Mouse (Mus musculus) myocyte (in vitro differentiated cells): ENCODE data around the gene Pld5.

Source experiments
- CEBPB ChIP-seq: IDR thresholded peaks from 2 replicates; pipeline ENCODE4 v1.6.1; 2011; ENCODE audit warnings: mild to moderate bottlenecking, moderate library complexity; ENCODE audit not compliant: poor library complexity, insufficient read depth, severe bottlenecking
- MAX ChIP-seq: IDR thresholded peaks from one replicate; pipeline ENCODE4 v1.6.1; 2011; ENCODE audit warnings: low read depth, mild to moderate bottlenecking, control low read depth
- MYOD1 ChIP-seq, 3 experiments: IDR thresholded peaks; one replicate each; pipeline ENCODE4 v1.6.1; 2011; ENCODE audit warnings: control low read depth in 2 of 3, low read depth in 2 of 3, mild to moderate bottlenecking in 2 of 3, moderate library complexity in 1 of 3; ENCODE audit not compliant: insufficient read length in 2 of 3, control insufficient read depth in 1 of 3
- MYOG ChIP-seq, 3 experiments: IDR thresholded peaks; one replicate each; pipeline ENCODE4 v1.6.1; 2011; ENCODE audit warnings: control low read depth in 2 of 3, low read depth in 2 of 3, mild to moderate bottlenecking in 2 of 3; ENCODE audit not compliant: insufficient read length in 2 of 3, control insufficient read depth in 1 of 3, insufficient read depth in 1 of 3
- POLR2A ChIP-seq: IDR thresholded peaks from one replicate; pipeline ENCODE4 v1.6.1; 2011; ENCODE audit warnings: low read depth, mild to moderate bottlenecking, control low read depth, moderate library complexity; ENCODE audit not compliant: insufficient read length
- POLR2AphosphoS2 ChIP-seq: IDR thresholded peaks from one replicate; pipeline ENCODE4 v1.6.1; 2011; ENCODE audit warnings: low read depth, control low read depth; ENCODE audit not compliant: insufficient read length
- TCF12 ChIP-seq: IDR thresholded peaks from one replicate; pipeline ENCODE4 v1.6.1; 2011; ENCODE audit warnings: mild to moderate bottlenecking, control low read depth; ENCODE audit not compliant: poor library complexity, insufficient read depth, severe bottlenecking

DNA sequence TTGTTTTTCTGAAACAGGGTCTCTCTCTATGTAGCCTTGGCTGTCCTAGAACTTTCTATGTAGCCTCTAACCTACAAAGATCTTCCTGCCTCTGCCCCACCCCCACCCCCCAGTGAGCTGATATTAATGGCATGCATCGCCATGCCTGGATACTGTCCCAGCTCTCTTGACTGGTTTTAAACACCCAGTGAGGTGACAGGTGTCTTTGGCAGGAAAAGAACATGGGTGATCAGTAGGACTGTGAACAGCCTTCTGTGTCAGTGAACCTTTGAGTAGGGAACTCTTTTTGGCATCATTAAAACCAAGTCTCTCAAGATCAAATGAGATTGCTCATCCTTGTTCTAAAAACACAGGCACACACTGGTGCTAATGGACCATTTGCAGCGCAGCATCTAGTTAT is 313.3 kb downstream of the Pld5 start:
- no peak for TF ChIP-seq POLR2A
- TF ChIP-seq TCF12, result no peak
- no peak for TF ChIP-seq MAX
- no peak for TF ChIP-seq POLR2AphosphoS2
- no peak for TF ChIP-seq CEBPB
- no peak for TF ChIP-seq MYOG (IDR thresholded peaks at IDR 0.05; ENCODE audit: control insufficient read depth in 1 of 3, insufficient read depth in 1 of 3, insufficient read length in 2 of 3, low read depth in 2 of 3)
- TF ChIP-seq MYOD1 (IDR thresholded peaks at IDR 0.05; ENCODE audit: control insufficient read depth in 1 of 3, insufficient read length in 2 of 3, low read depth in 2 of 3), result no peak
